In genomic region chr3:38143147-38143883, GRCm38 (mm10) we compare ENCODE assay signal across 8 mouse cellular contexts.
DNase-seq lines count a peak whose midpoint lies in the region; ATAC-seq and TF ChIP-seq lines count a peak whose summit lies in the region.

No protein-coding gene starts in this region.

- no peak overlapping the region for H3K4me2 ChIP-seq in liver, postnatal 0 days (ENCODE audit: low read depth, low read length)
- peak overlapping the region; percentile 6; the same call in 1 of the 2 replicates for H3K4me2 ChIP-seq in neural tube, embryonic 14.5 days (ENCODE audit: low read depth, low read length)

- H3K4me3 ChIP-seq in bone marrow macrophage, adult 2 months (ENCODE audit: insufficient read depth, low read length): peak overlapping the region; percentile 6; the same call in 1 of the 2 replicates
- H3K4me3 ChIP-seq in liver, postnatal 0 days (ENCODE audit: low read depth, low read length): no peak overlapping the region
- H3K4me3 ChIP-seq in neural tube, embryonic 14.5 days (ENCODE audit: low read depth, low read length): no peak overlapping the region
- H3K4me3 ChIP-seq in thymus, adult 2 months (ENCODE audit: control insufficient read depth, insufficient read depth, low read length): no peak overlapping the region

- H3K36me3 ChIP-seq in liver, postnatal 0 days (replicated peaks; ENCODE audit: insufficient read depth, low read length): no peaks in the 10 kb centered on the region
- no peaks in the 10 kb centered on the region for H3K36me3 ChIP-seq in neural tube, embryonic 14.5 days (ENCODE audit: control insufficient read depth, insufficient read depth, low read length)
- no peaks in the 10 kb centered on the region for H3K36me3 ChIP-seq in thymus, adult 2 months (ENCODE audit: control insufficient read depth, insufficient read depth, low read length)

- DNase-seq in B cell, adult 2 months: peak; percentile 19 to 21
- DNase-seq in heart, postnatal 14 days: peak; percentile 66 to 67
- DNase-seq in kidney, postnatal 25 days: peak; percentile 84 to 88
- peak; percentile 51 for DNase-seq in liver, postnatal 0 days
- DNase-seq in thymus, adult 2 months: no peak

- intact Hi-C loops in heart, postnatal 14 days (cut with DNase I): no loop called here

- TF ChIP-seq POLR2A in bone marrow macrophage, adult 2 months (IDR thresholded peaks at IDR 0.05; ENCODE audit: borderline replicate concordance, low read depth, low read length): no peak
- TF ChIP-seq POLR2A in thymus, adult 2 months (IDR thresholded peaks at IDR 0.05; ENCODE audit: control insufficient read depth, extremely low read depth, insufficient read depth, low read length, poor library complexity): no peak

- peak; percentile 55; the same call in 1 of the 2 replicates for ATAC-seq in frontal cortex, adult (ENCODE audit: low TSS enrichment)
- peak; percentile 13; the same call in 1 of the 2 replicates for ATAC-seq in liver, postnatal 0 days
- peak; percentile 96 for ATAC-seq in neural tube, embryonic 14.5 days (ENCODE audit: low read depth)

- TF ChIP-seq EP300 in liver, postnatal 0 days (IDR thresholded peaks at IDR 0.05; ENCODE audit: low read depth): no peak

- H3K9ac ChIP-seq in liver, postnatal 0 days (replicated peaks): no peak overlapping the region
- H3K9ac ChIP-seq in neural tube, embryonic 14.5 days (replicated peaks; ENCODE audit: low read depth, low read length): no peak overlapping the region

- no peaks in the 10 kb centered on the region for H3K27me3 ChIP-seq in liver, postnatal 0 days (ENCODE audit: insufficient read depth, low read length)
- H3K27me3 ChIP-seq in neural tube, embryonic 14.5 days (ENCODE audit: control insufficient read depth, insufficient read depth, low read length): no peaks in the 10 kb centered on the region
- no peaks in the 10 kb centered on the region for H3K27me3 ChIP-seq in thymus, adult 2 months (ENCODE audit: control insufficient read depth, insufficient read depth, low read length)

- no peak overlapping the region for H3K27ac ChIP-seq in bone marrow macrophage, adult 2 months (ENCODE audit: insufficient read depth, low read depth, low read length)
- no peak overlapping the region for H3K27ac ChIP-seq in liver, postnatal 0 days (ENCODE audit: low read depth)
- no peak overlapping the region for H3K27ac ChIP-seq in neural tube, embryonic 14.5 days (ENCODE audit: low read depth, low read length)
- no peak overlapping the region for H3K27ac ChIP-seq in thymus, adult 2 months (ENCODE audit: control insufficient read depth, insufficient read depth, low read length)

- 47% methylated on average over 11 of the region's 11 CpGs for WGBS in liver, postnatal 0 days (ENCODE audit: insufficient replicate concordance)
- 42% methylated on average over 11 of the region's 11 CpGs for WGBS in neural tube, embryonic 14.5 days
- WGBS in thymus, adult 2 months: 50% methylated on average over 11 of the region's 11 CpGs

- H3K9me3 ChIP-seq in liver, postnatal 0 days (ENCODE audit: low read length): no peaks in the 10 kb centered on the region
- H3K9me3 ChIP-seq in neural tube, embryonic 14.5 days (ENCODE audit: control insufficient read depth, low read length): no peaks in the 10 kb centered on the region

- H3K4me1 ChIP-seq in bone marrow macrophage, adult 2 months (ENCODE audit: control insufficient read depth, insufficient read depth, low read length): peaks cover 13% of the 10 kb centered on the region
- H3K4me1 ChIP-seq in liver, postnatal 0 days (ENCODE audit: insufficient read depth): peaks cover 24% of the 10 kb centered on the region; the same call in 1 of the 2 replicates
- H3K4me1 ChIP-seq in neural tube, embryonic 14.5 days (ENCODE audit: control insufficient read depth, insufficient read depth, low read length): no peaks in the 10 kb centered on the region
- H3K4me1 ChIP-seq in thymus, adult 2 months (replicated peaks; ENCODE audit: control insufficient read depth, insufficient read depth, low read length): peaks cover 6% of the 10 kb centered on the region

- no peak for TF ChIP-seq CTCF in bone marrow macrophage, adult 2 months (IDR thresholded peaks at IDR 0.05; ENCODE audit: low read depth, low read length)
- TF ChIP-seq CTCF in liver, postnatal 0 days (IDR thresholded peaks at IDR 0.05; ENCODE audit: low read depth): peak; percentile 47
- no peak for TF ChIP-seq CTCF in thymus, adult 2 months (IDR thresholded peaks at IDR 0.05; ENCODE audit: borderline replicate concordance, control insufficient read depth, extremely low read depth, insufficient read depth, low read length, poor library complexity)

Comparison
In these comparisons a context has a peak if more than half of its experiments do, and no peak if none do; other contexts are left out.
1. ATAC-seq: peak in every context shown above with its lines; median percentile 96 in neural tube, embryonic 14.5 days; 55 in frontal cortex, adult; 13 in liver, postnatal 0 days.